Mouse (Mus musculus) embryo, embryonic 10.5 days (tissue): ENCODE data around the gene Actrt2.

ENCODE experiments used
- DNase-seq: peaks from one replicate; pipeline ENCODE4 v3.0.0-alpha.2; 2015; ENCODE audit warnings: low spot score

Actrt2 gene

DNA sequence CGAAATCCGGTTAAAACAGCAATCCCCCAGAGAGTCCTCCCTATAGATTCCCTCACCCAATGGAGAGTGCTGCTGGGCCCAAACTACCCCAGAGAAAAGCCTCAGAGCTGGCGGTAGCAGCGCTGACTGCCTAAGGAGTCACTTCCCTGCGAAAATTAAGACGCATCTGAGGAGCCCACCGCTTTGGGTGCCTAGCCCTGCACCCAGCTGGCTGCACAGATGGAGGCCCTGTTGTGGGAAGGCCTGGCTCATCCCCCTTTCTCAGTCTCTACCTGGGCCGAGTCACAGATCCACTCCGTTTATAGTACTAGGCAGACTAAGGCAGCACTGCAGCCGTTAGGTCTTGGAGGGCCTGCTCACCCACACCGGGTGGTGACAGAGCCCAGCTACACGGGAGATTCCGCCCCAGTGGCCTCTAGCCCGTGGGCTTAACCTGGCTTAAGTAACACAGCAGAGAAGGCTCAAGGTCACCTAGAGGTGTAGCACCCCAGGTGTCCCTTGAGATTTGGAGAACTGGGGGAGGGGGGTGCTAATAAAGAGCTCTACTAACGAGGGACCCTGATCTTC is 29.3 kb downstream of the Actrt2 start:
- DNase-seq: peak; percentile 43

DNA sequence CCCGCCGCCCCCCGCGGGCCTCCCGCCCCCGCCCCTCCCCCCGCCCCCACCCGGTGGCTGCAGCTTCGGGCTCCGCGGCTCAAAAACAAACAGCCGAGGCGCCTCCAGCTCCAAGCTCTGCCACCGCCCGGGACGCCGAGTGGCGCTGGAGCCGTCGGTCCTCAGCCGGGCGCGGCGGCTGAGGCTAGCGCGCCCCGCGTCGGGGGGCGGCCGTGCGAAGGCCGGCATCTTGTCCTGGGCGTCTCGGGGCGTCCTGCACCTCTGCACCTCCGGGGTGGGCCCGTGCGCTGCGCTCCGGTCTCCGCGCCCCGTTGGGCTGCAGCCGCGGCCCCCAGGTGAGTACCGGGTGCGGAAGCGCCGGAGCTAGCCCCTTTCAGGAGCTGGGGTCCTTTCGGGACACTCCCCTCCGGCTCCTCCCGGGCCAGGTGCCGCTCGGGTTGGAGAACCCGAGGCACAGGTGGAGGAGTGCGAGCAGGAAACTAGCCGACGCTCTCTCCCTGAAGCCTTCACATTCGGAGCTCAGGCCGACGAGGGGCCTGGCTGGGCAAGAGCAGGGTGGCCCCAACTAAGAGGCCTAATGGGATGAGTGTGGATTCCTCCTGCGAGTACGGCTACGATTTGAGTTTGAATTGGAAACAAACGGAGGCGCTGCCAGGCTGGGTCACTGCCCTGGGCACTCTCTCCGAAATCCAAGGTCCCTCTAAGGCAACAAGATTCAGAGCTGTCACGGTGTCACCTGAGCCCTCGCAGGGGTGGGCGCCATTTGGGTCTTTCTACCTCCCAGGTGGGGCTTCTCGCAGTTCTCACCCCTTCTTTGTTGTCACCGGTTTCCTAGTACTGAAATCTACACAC is 30.0 kb downstream of the Actrt2 start:
- DNase-seq: peak; percentile 42

GRCm38 (mm10) chr4:154636721-154637311 is 30.9 kb downstream of the Actrt2 start, which contains the start of gene Prdm16:
Prdm16 (minus strand) TSS chr4:154636873.
- peak; percentile 87 for DNase-seq

GRCm38 (mm10) chr4:154636053-154636433 is 31.6 kb downstream of the Actrt2 start:
- DNase-seq: peak; percentile 91

GRCm38 (mm10) chr4:154635241-154636052 is 32.2 kb downstream of the Actrt2 start:
- DNase-seq: peak; percentile 54

DNA sequence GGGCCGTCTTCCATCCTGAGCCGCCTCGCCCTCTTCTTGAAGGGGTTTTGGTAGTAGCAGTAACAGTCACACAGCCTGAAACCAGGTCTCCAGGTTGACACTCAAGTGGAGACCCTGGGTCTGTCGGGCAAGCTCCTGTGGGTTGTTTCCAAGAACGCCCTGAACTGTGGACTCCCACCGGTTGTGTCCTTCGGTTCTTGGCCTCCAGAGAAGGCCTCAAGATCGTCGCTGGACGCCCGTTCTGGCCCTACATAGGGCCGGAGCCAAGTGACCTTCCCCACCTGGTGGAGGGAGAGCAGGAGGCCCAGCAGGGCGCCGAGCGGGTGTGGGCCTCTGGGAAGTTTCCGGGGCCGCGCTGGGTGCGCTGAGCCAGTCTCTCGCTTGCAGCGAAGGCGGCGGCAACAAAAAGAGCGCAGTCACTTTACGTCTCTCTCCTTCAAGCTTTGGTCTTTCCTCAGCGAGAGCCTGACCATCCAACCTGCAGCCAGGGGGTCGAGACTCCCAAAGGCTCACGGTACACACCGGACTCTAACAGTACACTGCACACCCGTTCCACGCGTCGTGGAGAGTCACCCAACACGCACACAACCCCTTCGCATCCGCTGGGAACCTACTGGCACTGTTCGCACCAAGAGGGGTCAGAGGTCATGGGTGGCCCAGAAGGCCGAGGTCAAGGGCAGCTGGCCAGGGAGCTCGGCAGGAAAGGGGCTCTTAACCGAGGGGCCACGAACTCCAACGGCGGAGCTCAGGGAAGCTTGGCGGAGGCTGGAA is 33.0 kb downstream of the Actrt2 start:
- peak; percentile 61 for DNase-seq

- DNase-seq: peak; percentile 34
These were observed 33.7 kb downstream of the Actrt2 start for GRCm38 (mm10) chr4:154634001-154634400.

GRCm38 (mm10) chr4:154632800-154633764 is 34.6 kb downstream of the Actrt2 start:
- peak; percentile 48 for DNase-seq

DNA sequence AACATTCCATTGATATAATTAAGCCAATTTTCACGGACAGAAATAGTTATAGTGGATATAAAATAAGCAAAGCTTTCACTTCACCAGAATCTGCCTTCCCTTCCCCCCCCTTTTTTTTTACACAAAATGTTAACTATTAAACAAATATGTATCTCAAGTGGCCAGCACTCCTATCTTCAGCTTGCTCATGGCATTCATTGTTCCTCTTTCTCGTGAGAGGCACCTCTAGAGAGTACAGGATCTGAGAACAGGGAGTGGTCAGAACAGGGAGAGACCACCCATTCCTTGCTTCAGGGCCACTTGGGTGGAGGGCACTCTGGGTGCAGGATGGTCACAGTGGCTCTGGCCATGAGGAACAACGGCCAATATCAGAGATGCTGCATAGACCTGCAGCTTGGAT is 36.9 kb downstream of the Actrt2 start:
- DNase-seq: no peak

DNA sequence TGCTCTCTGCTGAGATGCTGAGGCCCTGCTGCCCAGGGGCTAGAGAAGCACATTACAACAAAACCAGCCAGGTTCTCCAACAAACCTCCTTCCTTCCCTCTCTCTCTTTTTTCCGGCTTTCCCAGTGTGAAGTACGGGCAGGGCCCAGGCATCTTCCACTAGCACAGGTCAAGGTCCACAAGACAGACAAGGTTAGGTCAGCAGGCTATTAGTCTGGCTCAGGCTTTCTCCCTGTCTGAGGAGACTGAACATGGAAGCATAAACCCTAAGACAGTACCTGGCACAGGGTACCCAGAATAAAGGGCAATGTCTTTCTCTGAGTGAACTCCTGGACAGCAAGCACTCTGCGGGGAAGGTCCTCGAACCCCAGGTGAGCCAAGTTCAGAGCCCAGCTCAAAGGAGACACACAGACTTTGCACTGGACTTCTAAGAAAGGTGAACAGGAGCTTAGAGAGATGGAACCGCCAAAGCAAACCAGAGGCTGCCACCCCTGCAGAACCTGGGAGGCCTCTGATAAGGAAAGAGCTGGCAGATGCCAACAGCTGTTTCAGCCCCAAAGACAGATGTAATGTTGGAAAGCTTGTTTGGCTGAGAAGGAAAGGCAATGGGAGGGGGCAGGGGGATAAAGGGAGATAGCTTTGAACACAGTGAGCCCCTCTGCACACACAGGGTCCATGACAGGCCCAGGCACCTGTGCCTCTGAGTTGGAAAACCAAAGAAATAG is 40.1 kb downstream of the Actrt2 start:
- DNase-seq: no peak

DNA sequence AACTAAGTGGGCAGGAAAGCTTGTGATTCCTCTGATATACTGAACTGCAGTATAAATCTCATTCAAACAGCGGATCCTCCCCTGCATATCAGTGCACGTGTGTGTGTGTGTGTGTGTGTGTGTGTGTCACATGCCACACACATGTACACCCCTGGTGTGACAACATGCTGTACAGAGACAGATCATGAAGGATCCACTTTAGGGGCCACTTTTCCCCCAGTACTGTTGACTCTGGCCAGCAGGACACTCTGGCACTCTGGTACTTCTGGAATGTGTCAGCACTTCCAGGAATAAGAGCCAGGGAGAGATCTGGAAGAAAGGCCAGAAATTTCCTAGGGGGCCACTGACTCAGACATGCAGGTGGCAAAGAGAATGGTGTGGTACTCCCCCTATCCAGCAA is 41.4 kb downstream of the Actrt2 start:
- no peak for DNase-seq

DNA sequence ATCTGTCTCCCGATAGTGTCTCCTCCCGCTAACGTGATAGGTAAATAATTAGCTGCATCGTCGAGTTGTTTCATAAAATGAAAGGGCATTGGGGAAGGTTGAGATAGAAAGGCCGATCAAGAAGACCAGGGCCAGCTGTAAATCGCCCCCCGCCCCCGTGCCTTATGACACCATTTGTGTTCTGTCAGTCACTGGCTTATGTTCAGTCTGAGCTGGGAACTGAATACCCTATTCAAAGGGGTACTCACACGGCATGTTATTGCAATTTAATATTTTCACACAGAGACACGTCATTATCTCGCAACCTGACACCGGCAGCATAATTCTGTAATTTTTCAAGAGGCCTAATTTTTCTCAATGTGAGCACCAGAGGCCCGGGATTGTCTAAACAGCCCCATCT is 42.0 kb downstream of the Actrt2 start:
- no peak for DNase-seq

DNA sequence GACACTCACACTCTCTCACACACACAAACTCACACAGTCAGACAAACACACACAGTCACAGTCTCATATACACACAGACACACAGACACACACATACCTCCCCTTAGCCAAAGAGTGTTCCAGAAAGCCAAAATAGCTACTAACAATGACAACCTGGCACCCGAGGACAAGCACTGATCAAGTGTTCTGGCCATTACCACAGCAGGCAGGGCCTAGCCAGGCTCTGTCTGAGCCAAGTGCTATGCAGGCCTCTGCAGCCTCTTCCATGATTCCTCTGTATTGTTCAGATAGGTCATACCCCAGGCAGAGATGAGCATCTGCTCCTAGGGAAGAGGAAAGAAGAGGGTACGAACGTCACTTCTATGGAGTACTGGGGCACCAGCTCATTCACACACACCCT is 44.4 kb downstream of the Actrt2 start:
- DNase-seq: no peak

DNA sequence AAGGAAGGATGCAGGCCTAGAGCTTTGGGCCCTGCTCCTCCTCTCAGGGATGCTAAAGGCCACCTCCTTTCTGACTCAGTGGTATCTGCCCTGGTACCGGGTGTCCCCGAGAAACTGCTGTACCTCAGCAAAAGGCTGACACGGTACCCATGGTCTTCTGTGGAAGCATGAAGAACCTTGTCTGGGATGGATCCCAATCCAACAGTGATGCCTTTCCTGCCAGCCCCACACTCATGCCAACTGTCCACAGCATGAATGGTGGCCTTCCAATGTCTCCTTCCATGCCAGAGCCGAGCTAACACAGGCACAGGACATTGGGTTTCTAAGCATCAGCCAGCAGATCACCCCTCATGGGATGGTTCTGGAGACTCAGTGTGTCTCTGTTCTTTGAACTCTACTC is 45.1 kb downstream of the Actrt2 start:
- DNase-seq: no peak
